Mouse (Mus musculus): Measurements from ENCODE around the gene Ift20. TPM values are rescaled to one million over a fixed set of nuclear protein-coding genes. Genes with fewer than 3 reads are reported as not detected.
A peak's percentile ranks its signal among the peaks of the same experiment; 100 is the strongest.

The Ift20 gene
- polyA plus RNA-seq, 1 experiment from 2014 or later = 176 TPM

DNA sequence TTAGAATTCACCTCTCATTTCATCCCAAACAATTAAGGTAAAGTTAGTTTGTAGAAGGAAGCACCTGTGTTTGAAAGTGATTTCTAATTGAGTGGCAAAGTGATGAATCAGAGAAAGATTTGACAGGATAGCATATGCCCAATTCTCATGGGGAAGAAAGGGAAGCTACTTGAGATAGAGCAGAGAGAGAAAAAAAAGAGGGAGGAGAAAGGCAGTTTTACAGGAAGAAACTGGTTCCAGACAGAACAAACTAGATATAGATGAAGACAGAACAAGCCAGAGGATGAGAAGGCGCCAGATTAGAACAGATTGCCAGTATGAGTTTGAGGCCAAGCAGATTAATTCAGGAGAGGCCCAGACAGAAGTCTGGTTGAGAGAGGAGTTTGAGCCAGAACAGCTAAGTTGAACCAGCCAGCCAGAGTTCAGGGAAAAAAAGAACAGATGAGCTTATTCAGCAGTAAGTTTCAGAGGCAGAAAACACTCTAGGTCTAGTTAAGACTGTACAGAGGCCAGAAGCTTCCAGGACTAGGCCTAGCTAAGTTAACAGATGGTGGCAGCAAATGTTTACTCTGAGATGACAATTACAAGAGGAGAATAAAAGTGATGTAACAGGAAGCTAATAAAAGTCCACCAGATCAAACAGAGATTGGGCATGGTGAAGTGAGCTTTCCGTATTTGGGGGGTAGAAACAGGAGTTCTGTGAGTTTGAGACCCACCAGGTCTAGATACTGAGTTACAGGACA, 11.7 kb downstream of the Ift20 start:
- H3K4me1 ChIP-seq = peaks cover 20% of the 10 kb centered on the region
- H3K27ac ChIP-seq = no peak overlapping the region
- H3K9me3 ChIP-seq = peaks cover 3% of the 10 kb centered on the region; the same call in 1 of the 2 replicates
- H3K4me2 ChIP-seq = no peak overlapping the region
- H3K9ac ChIP-seq = no peak overlapping the region
- H3K36me3 ChIP-seq = peaks cover 25% of the 10 kb centered on the region
- 92% methylated on average over 2 of the region's 2 CpGs for WGBS
- no peaks in the 10 kb centered on the region for H3K27me3 ChIP-seq
- no peak overlapping the region for H3K4me3 ChIP-seq
- no peak for ATAC-seq (ENCODE audit: insufficient number of reproducible peaks, insufficient read depth, low FRiP score, low TSS enrichment, low read depth)

DNA sequence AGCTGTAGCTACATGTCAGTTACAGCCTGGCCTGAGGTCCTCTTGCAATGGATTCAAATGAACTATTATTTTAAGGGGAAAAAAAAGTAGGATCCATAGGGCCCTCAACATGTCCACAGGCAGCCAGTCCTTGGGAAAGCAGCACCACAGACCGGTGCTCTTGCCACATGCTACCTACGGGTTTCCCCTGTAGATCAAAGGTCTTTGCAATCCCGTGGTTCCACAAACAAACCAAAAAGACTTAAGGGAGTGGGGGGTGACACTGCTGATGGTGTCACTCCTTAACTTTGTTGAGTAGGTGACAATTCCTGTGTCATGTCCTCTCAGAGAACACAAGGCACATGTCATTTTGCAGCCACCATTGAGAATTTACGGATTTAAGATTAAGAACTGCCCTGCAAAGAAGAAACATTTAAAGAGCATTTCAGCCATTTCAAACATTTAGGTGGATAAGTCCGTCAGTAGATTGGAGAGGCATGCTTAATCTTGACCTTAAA, 13.4 kb downstream of the Ift20 start:
- no peak for ATAC-seq (ENCODE audit: insufficient number of reproducible peaks, insufficient read depth, low FRiP score, low TSS enrichment, low read depth)
- peak overlapping the region; percentile 71 for H3K4me3 ChIP-seq
- H3K27ac ChIP-seq = no peak overlapping the region
- H3K4me2 ChIP-seq = peak overlapping the region; percentile 74
- H3K27me3 ChIP-seq = no peaks in the 10 kb centered on the region
- H3K9ac ChIP-seq = peak overlapping the region; percentile 81
- peaks cover 20% of the 10 kb centered on the region for H3K4me1 ChIP-seq
- WGBS = 11% methylated on average over 5 of the region's 5 CpGs
- peaks cover 11% of the 10 kb centered on the region for H3K36me3 ChIP-seq
- H3K9me3 ChIP-seq = peaks cover 3% of the 10 kb centered on the region; the same call in 1 of the 2 replicates

DNA sequence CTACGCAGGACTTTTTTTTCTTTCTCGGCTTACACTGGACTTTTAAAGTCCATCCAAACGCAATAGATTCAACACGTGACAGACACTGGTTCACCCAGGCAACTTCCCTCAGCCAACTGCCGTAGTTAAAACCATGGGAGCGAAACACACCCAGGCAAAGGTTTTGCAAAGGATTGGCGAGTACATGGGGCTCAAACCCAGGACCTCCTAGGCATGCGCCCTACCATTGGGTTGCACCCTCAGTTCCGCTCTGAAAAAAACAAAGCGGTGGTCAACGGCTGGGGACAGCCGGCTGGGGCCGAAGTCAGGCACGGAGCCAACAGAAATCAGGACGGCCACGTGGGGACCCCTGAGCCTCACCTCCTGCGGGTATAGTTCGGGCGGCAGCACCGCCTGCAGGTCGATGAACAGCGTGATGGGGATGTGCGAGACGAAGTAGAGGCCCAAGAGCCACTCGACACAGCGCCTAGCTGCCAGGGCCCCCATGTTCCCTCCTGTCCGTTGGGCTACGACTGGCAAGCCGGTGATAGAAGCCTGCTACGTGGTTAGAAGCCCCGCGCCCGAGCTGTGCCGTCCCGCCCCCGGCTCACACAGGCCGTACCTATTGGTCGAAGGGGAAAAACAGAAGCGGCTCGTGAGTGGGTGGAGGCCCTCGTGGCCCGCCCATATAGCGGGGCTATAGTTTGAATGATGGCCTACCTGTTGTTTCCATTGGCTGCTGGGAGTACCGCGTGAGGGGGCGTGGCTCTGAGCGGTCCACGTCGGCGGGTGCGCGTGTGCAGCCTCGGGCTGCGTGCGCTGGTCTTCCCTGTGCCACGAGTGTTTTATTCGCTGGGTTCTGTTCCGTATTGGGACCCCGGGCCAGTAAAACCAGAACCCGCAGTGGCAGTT, 14.3 kb downstream of the Ift20 start, which contains the start of gene Tmem97:
Gene Tmem97 (minus strand): TSS at position 610 of the 891 bp plus-strand sequence.
- H3K27ac ChIP-seq = peak within 1 kb of the TSS; percentile 84
- under 1% methylated on average over 60 of the region's 60 CpGs for WGBS
- H3K4me3 ChIP-seq = peak within 1 kb of the TSS; percentile 71
- H3K4me1 ChIP-seq = peaks cover 20% of the 10 kb centered on the region
- H3K4me2 ChIP-seq = peak within 1 kb of the TSS; percentile 74
- no peaks in the 10 kb centered on the region for H3K27me3 ChIP-seq
- peak within 1 kb of the TSS; percentile 81 for H3K9ac ChIP-seq
- peak; percentile 99 for ATAC-seq (ENCODE audit: insufficient number of reproducible peaks, insufficient read depth, low FRiP score, low TSS enrichment, low read depth)
- H3K9me3 ChIP-seq = peaks cover 3% of the 10 kb centered on the region; the same call in 1 of the 2 replicates
- H3K36me3 ChIP-seq = peaks cover 3% of the 10 kb centered on the region

DNA sequence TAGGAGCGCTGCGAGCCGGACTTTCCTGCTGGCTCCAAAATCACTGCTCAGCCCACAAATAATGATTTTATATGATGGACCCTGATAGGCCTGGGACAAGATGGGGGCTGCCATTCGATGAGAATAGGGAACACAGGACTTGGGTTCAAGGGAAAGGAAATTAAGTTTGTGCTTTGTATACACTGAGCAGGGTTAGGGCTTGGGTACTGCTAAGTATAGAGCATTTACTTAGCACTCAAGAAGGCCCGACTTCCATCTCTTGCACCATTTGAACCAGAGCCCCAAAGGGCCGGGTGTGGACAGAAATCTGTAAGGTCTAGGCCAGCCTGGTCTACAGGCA, 14.9 kb downstream of the Ift20 start:
- peaks cover 3% of the 10 kb centered on the region; the same call in 1 of the 2 replicates for H3K9me3 ChIP-seq
- 30% methylated on average over 6 of the region's 6 CpGs for WGBS
- peak overlapping the region; percentile 74 for H3K4me2 ChIP-seq
- peak overlapping the region; percentile 84 for H3K27ac ChIP-seq
- H3K4me1 ChIP-seq = peaks cover 20% of the 10 kb centered on the region
- peak overlapping the region; percentile 81 for H3K9ac ChIP-seq
- H3K27me3 ChIP-seq = no peaks in the 10 kb centered on the region
- H3K36me3 ChIP-seq = no peaks in the 10 kb centered on the region
- peak; percentile 44; the same call in 1 of the 2 replicates for ATAC-seq (ENCODE audit: insufficient number of reproducible peaks, insufficient read depth, low FRiP score, low TSS enrichment, low read depth)
- peak overlapping the region; percentile 71 for H3K4me3 ChIP-seq

DNA sequence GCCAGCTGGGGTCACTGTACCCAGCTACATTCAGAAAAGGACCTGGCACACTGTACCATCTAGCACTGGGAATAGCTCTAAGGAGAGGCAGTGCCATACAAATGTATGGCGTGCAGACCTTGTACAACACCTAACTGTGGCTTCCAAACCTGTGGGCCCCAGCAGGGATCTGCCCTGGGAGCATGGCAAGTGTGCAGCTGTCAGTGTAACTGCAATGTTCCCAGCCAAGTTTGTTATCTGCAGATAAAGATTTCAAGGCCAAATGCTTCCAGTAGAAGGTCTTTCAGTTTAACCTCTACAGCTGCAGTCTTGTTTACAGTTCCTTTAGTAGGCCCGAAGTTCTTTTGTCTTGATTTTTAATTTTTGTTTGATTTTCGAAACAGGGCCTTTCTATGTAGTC, 19.5 kb downstream of the Ift20 start:
- Histone ChIP-seq H3K27ac (no peak overlapping the region), H3K4me3 (no peak overlapping the region), H3K4me2 (no peak overlapping the region), H3K27me3 (no peaks in the 10 kb centered on the region), H3K9me3 (peaks cover 3% of the 10 kb centered on the region; the same call in 1 of the 2 replicates), H3K9ac (no peak overlapping the region), H3K36me3 (no peaks in the 10 kb centered on the region), H3K4me1 (0 out of 2 replicates have a peak, but pooled peaks cover 3% of the 10 kb centered on the region)
- no peak for ATAC-seq (ENCODE audit: insufficient number of reproducible peaks, insufficient read depth, low FRiP score, low TSS enrichment, low read depth)
- 90% methylated on average over 3 of the region's 3 CpGs for WGBS

DNA sequence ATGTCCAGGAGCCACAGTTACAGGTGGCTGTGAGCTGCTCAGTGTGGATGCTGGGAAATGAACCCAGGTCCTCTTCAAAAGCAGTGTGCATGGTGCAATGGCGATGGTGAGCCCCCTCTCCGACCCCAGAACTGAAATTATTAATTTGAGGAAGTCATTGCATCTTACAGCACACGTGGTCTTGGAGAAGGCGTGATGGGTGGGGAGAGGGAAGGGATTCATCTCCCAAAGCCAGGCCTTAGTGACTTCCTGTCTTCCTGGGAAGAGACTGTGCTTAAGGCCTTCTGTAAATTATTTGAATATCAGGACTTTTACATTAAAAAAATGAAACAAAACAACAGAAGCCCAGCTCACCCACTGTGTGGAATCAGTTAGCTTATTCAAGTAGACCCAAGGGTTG, 19.9 kb downstream of the Ift20 start:
- no peak overlapping the region for H3K27ac ChIP-seq
- H3K36me3 ChIP-seq = no peaks in the 10 kb centered on the region
- peaks cover 3% of the 10 kb centered on the region; the same call in 1 of the 2 replicates for H3K9me3 ChIP-seq
- no peak overlapping the region for H3K4me3 ChIP-seq
- WGBS = 81% methylated on average over 4 of the region's 4 CpGs
- no peak for ATAC-seq (ENCODE audit: insufficient number of reproducible peaks, insufficient read depth, low FRiP score, low TSS enrichment, low read depth)
- no peak overlapping the region for H3K9ac ChIP-seq
- H3K4me1 ChIP-seq = 0 out of 2 replicates have a peak, but pooled peaks cover 2% of the 10 kb centered on the region
- no peak overlapping the region for H3K4me2 ChIP-seq
- no peaks in the 10 kb centered on the region for H3K27me3 ChIP-seq

DNA sequence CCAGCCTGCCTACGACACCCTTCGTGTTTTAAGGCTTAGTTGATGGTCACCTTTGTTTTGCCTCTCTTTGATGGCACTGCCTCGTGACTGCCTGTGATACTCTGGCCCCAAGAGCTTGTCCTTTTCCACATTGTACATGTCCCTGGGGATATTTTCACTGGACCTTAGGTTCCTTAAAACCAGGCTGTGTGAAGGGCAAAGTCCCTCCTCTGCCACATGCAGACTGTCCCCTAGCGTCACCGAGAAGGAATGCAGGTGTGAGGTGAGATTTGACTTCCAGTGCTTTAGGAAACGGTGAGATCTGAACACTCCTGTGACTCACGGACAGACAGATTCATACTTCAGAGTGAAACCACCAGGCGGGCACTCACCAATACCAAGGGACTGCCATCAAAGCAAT, 21.1 kb downstream of the Ift20 start:
- H3K4me3 ChIP-seq = no peak overlapping the region
- peaks cover under 1% of the 10 kb centered on the region; the same call in 1 of the 2 replicates for H3K9me3 ChIP-seq
- ATAC-seq (ENCODE audit: insufficient number of reproducible peaks, insufficient read depth, low FRiP score, low TSS enrichment, low read depth) = no peak
- no peak overlapping the region for H3K27ac ChIP-seq
- no peak overlapping the region for H3K4me2 ChIP-seq
- H3K36me3 ChIP-seq = no peaks in the 10 kb centered on the region
- H3K4me1 ChIP-seq = no peaks in the 10 kb centered on the region
- H3K27me3 ChIP-seq = no peaks in the 10 kb centered on the region
- 59% methylated on average over 8 of the region's 8 CpGs for WGBS
- no peak overlapping the region for H3K9ac ChIP-seq

DNA sequence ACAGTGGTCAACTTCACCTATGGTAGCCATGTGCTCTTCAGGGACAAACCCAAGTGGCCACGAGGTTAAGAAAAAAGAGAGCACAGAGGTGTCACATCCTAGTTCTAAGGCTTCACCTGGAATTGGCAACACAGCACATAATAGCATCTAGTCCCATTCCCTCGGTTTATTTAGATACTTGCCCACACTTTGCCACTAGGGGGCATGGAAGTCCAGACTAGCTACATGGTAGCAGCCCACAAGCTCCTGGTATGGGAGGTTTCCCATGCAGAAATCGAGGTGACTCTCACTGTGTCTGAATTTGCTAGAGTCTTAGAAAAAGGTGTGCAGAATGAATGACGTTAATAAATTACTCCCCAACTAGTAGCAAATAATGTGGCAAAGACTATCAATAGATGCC, 24.3 kb downstream of the Ift20 start:
- Histone ChIP-seq H3K9ac (no peak overlapping the region), H3K27ac (no peak overlapping the region), H3K4me2 (no peak overlapping the region), H3K27me3 (no peaks in the 10 kb centered on the region), H3K4me3 (no peak overlapping the region), H3K36me3 (peaks cover 2% of the 10 kb centered on the region; the same call in 1 of the 2 replicates), H3K9me3 (no peaks in the 10 kb centered on the region), H3K4me1 (no peaks in the 10 kb centered on the region)
- ATAC-seq (ENCODE audit: insufficient number of reproducible peaks, insufficient read depth, low FRiP score, low TSS enrichment, low read depth) = no peak
- WGBS = 21% methylated on average over 4 of the region's 4 CpGs

DNA sequence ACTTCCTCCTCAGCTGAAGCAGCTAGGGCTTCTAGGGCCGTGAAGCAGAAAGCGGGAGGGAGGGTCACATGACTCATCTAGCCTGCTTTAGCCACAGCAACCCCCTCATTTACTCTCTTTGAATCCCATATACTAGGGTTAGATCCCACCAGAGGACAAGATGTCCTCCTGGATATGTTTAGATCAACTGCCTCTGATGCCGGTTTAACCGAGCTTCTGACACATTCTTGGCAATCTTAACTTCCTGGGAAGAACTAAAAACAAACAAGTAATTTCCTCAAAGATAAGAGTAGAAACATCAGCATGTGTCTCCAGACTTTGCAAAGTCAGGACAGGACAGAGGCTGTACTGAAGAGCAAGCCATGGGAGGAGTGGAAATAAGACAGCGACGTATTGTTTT, 30.6 kb downstream of the Ift20 start:
- no peak for ATAC-seq (ENCODE audit: insufficient number of reproducible peaks, insufficient read depth, low FRiP score, low TSS enrichment, low read depth)
- Histone ChIP-seq H3K4me3 (no peak overlapping the region), H3K27ac (no peak overlapping the region), H3K27me3 (no peaks in the 10 kb centered on the region), H3K4me1 (no peaks in the 10 kb centered on the region), H3K9me3 (no peaks in the 10 kb centered on the region), H3K4me2 (no peak overlapping the region), H3K36me3 (peaks cover 40% of the 10 kb centered on the region), H3K9ac (no peak overlapping the region)
- WGBS = 67% methylated on average over 6 of the region's 6 CpGs

DNA sequence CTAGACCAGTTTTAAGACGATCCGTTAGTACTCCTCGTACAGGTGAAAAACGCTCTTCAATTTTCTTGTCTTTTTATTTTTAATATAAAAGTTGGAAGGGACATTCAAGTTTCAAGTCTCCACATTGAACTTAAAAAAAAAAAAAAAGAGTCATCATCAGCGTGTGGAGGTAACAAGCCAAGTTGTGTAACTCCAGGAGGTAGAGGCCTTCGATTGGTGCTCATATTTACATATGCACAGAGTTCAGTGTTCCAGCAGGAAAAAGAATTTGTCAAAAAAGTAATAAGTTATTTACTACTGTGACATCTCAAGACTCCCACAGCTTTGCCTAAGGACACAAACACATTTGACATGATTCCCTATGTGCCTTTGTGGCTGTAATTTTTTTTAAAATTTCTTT, 31.5 kb downstream of the Ift20 start:
- H3K4me3 ChIP-seq = no peak overlapping the region
- H3K27ac ChIP-seq = no peak overlapping the region
- H3K4me2 ChIP-seq = no peak overlapping the region
- no peak for ATAC-seq (ENCODE audit: insufficient number of reproducible peaks, insufficient read depth, low FRiP score, low TSS enrichment, low read depth)
- H3K9ac ChIP-seq = no peak overlapping the region
- no peaks in the 10 kb centered on the region for H3K4me1 ChIP-seq
- 94% methylated on average over 6 of the region's 6 CpGs for WGBS
- H3K9me3 ChIP-seq = no peaks in the 10 kb centered on the region
- H3K36me3 ChIP-seq = peaks cover 48% of the 10 kb centered on the region
- H3K27me3 ChIP-seq = no peaks in the 10 kb centered on the region

DNA sequence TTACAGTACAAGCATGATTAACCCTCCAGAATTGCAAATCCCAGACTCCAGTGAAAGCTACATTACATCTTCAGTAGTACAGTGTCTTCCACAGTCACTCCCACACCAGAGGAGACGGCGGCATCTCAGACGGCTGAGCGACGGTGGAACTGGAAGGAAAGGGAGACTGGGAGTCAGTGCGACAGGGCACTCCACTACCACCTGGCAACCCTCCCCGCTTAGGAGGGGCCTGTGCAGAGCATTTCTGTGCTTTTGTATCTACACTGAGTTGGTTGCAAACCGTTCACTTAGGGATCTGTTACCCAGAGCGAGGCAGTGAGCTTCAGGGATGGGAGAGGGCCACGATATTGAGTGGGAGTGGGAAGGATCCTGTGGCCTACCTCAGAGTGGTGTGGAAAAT, 32.7 kb downstream of the Ift20 start:
- H3K27me3 ChIP-seq = no peaks in the 10 kb centered on the region
- no peaks in the 10 kb centered on the region for H3K4me1 ChIP-seq
- H3K4me3 ChIP-seq = no peak overlapping the region
- H3K36me3 ChIP-seq = peaks cover 55% of the 10 kb centered on the region
- H3K9ac ChIP-seq = 0 out of 2 replicates have a peak overlapping the region, but pooled peaks have one; percentile 16
- H3K4me2 ChIP-seq = no peak overlapping the region
- no peak overlapping the region for H3K27ac ChIP-seq
- H3K9me3 ChIP-seq = no peaks in the 10 kb centered on the region
- no peak for ATAC-seq (ENCODE audit: insufficient number of reproducible peaks, insufficient read depth, low FRiP score, low TSS enrichment, low read depth)
- 88% methylated on average over 10 of the region's 10 CpGs for WGBS
